Mouse (Mus musculus) kidney, adult 2 months (tissue): Measurements from ENCODE around the gene Dusp13.

Source experiments
- CTCF ChIP-seq: fragments of 200-500 bp; conservative IDR thresholded peaks from 2 replicates; pipeline ENCODE4 v1.5.1; 2011; ENCODE audit warnings: low read depth, mild to moderate bottlenecking, control low read depth, low read length, moderate library complexity, mixed read lengths; ENCODE audit not compliant: insufficient read depth, insufficient read length
- POLR2A ChIP-seq: fragments of 200-500 bp; IDR thresholded peaks from one replicate; pipeline ENCODE4 v1.6.1; 2011; ENCODE audit warnings: low read depth, low read length, control low read depth

DNA sequence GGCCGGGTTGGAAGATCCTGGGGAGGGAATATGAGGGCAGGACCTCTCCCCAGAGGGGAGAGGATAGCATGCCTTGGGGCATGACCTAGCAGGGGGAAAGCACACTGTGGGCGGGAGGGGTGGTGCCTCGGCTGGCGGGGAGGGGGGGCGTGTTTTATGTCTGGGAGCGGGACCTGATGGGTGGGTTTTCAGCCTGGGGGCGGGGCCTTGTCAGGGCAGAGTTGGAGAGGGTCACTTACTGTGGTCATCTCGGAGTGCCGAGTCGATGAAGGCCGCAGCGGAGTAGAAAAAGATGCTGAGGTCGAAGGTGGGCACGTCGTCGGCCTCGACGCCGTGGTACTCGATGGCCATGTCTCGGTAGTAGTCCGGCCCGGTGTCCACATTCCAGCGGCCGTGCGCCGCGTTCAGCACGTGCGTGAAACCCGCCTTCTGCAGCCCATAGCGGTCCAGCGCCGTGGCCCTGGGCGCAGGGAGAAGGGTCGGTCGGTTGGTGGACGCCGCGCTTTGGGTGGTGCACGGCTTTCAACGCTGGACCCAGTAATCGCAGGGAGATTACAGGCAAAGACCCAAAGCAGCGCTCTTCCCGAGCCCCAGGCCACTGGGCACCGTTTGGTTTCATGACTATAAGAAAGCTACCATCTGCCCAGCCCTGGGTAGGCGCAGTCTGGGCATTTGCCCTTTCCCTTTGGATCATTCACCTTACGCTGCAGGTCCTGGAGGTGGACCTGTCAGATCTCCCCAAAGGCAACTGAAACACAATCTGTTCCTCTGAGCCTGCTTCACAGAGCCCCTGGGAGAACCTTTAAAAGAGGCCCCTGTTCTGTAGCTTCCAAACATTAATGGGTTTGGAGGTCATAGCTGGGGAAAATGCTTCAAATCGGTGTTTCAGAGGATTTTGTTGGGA is 64.4 kb downstream of the Dusp13 start:
- TF ChIP-seq POLR2A, result no peak
- TF ChIP-seq CTCF, result no peak
